Mouse (Mus musculus) naive thymus-derived CD4-positive, alpha-beta T cell, adult 2 months (primary cell): Measurements from ENCODE around the gene Zfp668.
"Not testable (repeated sequence)": the region's sequence is repeated elsewhere in the genome, so short reads cannot be mapped to it uniquely, and the experiment has no call there.

Source experiments
- DNase-seq: peaks from one replicate; pipeline ENCODE4 v3.0.0-alpha.2; 2011; ENCODE audit warnings: low read depth

Gene Zfp668

DNA sequence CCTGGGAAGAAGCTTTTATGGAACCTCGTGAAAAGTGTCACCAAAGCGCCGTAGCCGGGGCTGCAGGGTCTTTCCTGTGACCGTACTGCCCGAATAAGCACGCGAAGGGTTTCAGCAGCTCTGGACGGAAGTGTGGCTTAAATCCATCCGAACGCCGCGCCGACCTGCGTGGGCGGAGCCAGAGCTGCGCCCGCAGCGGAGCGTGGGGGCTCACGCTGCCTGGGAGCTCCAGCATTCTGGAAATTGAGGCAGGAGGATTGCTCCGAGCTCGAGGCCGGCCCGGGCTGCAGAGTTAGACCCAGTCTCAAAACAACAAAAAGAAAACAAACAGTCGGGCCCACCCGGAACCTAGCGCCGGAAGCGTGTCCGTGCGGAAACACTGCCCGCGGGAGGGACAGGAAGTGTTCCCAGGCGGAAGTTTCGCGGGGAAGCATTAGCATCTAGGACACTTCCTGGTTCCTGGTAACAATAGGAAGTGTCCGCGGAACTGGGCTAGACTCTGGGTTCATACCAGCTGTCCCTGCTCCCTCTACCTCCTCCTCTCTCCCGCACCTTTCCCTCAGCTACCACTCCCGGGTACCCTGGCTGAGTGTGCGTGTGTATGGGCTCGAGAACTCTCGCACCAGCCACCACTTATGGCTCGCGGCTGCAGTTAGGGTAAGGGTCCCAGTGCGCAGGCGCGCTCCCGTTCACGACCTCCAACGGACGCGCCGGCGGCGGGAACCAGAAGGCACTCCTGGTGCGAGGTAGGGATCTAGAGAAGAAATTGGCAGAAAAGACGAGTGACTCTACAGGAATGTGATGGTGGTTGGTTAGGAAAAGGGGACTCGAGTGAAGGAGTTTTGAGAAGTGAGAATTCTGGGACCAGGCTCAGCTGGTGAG is at the start of gene Zfp668:
Gene Zfp668 (minus strand): TSS at position 362 of the 882 bp plus-strand sequence.
- peak; percentile 92 for DNase-seq

DNA sequence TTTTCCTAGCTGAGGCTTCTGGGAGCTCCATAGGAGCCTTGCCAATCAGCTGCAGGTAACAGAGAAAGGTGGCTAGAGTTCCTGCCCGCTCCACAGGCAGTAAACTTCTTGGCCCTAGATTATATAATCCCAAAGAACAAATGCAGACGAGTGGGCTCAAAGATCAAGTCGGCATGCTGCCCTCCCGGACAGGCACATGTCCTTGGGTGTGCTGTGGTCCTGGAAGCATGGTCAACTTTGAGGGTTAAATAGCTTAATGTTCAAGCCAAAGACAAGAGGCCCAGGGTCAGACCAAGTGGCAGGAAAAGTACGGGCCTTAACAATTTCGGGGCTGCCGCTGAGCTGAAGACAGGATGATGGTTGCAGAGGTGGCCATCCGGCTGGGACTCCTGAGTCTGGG is 49.4 kb upstream of the Zfp668 start:
- no peak for DNase-seq

- DNase-seq: no peak
Observed at GRCm38 (mm10) chr7:127925252-127925651, 48.6 kb upstream of the Zfp668 start.

GRCm38 (mm10) chr7:127923714-127924113 is 47.1 kb upstream of the Zfp668 start:
- DNase-seq: no peak

DNA sequence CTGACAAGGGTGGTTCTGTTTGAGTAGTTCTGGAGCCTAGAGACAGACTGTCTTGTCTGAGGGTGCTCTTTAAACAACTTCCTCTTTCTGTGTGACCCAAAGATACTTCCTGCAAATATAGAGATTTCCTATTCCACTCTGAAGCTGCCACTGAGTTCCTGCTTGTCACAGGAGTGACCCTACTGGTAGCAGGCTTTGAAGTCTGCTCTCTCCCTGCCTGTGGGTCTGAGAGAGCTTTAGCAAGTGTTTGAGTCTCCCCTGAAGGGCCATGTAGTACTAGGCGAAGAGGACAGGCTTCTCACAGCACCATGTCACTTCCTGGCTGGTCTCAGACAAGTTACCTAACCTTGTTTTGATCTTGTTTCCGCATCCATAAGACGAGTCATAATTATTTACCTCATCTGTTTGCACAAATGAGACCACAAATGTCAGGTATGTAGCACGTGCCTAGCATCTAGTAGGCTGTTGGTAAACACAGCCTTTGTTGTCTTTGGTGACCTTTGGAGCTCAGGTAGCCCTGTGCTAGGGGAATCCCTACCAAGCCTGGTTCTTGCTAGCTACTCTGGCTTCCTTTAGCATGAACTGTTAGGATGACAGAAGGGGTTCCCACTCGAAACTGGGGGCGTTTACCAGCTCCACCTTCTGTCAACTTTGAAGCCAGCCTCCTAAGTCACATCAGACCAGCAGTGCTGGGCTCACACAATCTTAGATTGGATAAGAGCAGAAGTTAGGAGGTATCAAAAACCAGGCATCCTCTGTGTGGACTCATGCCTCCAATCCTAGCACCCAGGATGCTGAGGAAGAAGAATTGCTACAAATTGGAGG is 46.0 kb upstream of the Zfp668 start:
- peak; percentile 73 for DNase-seq

GRCm38 (mm10) chr7:127921516-127921915 is 44.9 kb upstream of the Zfp668 start:
- peak; percentile 38 for DNase-seq

DNA sequence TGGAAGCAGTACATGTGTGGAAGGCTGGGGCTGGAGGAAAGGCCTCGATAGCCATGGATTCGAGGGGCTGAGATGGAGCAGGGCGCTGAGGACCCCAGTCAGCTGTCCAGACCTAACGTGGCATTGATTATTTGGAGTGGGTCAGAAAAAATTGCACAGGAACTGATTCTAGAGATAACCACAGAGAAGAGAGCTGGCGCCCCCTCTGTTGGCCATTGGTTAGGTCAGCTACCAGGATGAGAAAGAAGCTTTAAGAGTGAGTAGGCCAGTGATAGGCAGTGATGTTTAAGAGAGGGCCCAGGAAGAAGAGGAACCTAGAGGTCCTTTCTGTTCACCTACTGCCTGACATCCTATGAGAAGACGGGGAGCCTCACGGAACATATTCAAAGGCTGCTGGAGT is 42.7 kb upstream of the Zfp668 start:
- DNase-seq: peak; percentile 42

DNA sequence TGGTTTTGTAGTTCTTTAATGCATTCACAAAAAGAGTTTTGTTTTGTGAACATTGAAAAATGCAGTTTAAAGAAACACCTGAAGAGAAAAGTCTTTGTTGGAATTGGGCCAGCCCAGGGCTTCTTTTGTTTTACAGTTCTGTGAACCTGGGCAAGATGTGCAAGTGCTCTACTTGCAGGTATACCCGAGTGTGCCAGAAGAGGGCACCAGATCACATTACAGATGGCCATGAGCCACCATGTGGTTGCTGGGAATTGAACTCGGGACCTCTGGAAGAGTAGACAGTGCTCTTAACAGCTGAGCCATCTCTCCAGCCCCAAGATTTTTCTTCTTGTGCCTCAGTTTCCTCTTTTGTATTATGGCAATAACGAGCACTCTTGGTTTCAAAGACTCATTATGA is 41.6 kb upstream of the Zfp668 start:
- peak; percentile 83 for DNase-seq

DNA sequence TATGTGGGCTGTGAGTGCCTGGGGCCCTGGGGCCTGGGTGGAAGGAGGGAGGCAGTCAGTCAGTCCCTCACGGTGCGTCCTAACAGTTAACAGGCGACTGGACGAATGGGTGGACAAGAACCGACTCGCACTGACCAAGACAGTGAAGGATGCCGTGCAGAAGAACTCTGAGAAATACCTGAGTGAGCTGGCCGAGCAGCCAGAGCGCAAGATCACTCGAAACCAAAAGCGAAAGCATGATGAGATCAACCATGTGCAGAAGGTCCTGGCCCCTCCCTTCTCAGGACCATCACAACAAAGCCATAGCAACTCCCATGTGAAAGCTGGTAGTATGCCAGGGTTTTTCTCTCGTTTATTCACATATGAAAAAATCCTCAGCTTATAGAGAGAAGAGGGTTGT is 38.7 kb upstream of the Zfp668 start:
- no peak for DNase-seq

- no peak for DNase-seq
Observed at GRCm38 (mm10) chr7:127912938-127913337, 36.3 kb upstream of the Zfp668 start.

DNA sequence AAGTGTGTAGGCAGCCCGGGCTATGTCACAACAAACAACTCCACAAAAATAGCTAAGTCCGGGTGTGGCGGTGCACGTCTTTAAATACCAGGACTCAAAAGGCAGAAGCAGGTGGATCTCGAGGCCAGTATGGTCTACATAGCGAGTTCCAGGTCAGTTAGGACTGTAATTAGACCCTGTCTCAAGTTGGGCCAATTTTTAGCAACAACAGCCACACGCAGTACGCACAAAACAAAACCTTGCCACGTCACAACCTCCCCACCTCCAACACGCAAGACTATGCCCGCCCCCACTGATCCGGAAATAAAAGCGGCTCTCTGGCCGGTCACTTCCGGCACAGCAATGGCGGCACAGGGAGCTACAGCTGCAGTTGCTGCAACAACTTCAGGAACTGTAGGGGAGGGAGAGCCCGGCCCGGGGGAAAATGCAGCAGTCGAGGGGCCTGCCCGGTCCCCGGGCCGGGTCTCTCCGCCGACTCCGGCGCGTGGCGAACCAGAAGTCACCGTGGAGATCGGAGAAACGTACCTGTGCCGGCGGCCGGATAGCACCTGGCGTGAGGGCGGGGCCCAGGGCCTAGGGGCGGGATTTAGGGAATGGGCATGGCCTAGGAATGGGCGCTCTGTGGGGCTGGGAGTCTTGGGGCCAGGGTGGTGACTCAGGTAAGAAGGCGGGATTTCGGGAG is 35.7 kb upstream of the Zfp668 start, which contains the start of gene Kat8:
Gene Kat8 (plus strand): TSS at position 327 of the 682 bp plus-strand sequence.
- peak; percentile 93 for DNase-seq

GRCm38 (mm10) chr7:127908656-127909055 is 32.0 kb upstream of the Zfp668 start:
- no peak for DNase-seq

DNA sequence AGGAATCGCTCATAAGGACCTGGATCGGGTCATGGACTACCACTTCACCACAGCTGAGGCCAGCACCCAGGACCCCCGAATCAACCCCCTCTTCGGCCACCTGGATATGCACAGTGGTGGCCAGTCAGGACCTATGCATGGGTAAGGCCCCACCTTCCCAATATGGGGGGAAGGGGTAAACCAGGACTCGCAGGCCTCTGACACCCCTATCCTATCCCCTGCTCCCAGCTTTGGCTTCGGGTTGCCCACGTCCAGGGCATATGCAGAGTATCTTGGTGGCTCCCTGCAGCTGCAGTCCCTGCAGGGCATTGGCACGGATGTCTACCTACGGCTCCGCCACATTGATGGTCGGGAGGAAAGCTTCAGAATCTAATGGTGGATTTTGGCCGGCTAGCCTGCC is 31.3 kb upstream of the Zfp668 start:
- no peak for DNase-seq

DNA sequence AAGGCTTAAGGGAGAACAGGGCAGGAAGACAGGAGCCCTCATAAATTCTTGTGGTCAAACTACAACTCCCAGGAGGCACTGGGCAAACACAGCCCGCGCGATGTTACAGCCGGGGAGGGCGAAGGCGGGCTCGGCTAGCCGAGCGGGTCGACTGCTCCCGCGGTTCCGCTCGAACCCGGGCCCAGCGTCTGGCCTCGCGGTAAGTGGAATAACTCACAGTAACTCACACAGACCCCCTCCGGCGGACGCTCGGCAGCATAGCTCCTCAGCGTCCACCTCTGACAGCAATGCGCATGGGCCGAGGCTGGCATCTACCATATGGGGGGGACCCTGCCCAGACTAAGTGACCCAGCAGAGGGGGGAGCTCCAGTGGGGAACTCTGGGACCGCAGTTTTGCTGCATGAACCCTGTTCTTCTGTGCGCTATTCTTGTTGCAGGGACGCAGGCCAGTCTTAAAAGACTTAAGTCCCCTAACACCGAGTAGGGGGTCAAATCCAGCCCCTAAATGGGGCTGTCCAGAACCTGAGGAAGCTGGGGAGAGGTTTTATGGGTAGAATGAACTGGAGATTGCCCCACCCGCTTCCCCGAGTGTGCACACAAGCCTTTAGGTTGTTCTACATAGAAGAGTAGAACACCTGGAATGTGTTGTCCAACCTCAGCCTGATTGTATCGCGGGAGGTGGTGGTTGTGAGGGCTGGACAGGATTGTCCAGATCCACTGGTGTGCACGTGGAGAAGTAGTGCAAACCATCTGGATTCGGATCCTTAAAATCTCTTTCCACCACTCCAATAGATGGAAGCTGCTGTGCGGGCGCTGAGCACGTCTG is 27.6 kb upstream of the Zfp668 start, which contains the start of gene Bckdk:
Gene Bckdk (plus strand): TSS at position 112 of the 826 bp plus-strand sequence.
- DNase-seq: peak; percentile 72

- DNase-seq: no peak
Observed at GRCm38 (mm10) chr7:127901772-127902171, 25.1 kb upstream of the Zfp668 start.

DNA sequence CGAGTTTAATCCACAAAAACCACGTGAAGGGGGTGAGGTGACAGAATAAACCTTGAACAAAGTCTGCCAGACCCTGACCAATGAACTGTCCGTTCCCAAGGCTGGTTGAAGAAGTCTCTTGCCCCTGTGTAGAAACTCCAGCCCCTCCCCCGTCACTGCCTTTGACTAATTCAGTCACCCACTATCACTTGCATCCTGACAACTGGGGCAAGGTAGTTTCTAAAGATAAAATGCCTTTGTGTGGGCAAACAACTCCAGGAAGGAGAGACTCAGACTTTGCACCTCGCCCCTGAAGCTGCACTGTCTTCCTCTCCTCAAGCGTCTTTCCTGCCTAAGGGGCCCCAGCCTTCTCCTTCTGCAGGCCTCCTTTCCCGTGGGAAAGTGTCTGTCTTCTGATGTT is 23.4 kb upstream of the Zfp668 start:
- DNase-seq: no peak

- peak; percentile 68 for DNase-seq
Observed at GRCm38 (mm10) chr7:127898179-127898956, 21.7 kb upstream of the Zfp668 start.

- no peak for DNase-seq
Observed at GRCm38 (mm10) chr7:127897542-127897941, 20.9 kb upstream of the Zfp668 start.

GRCm38 (mm10) chr7:127896384-127896783 is 19.8 kb upstream of the Zfp668 start:
- DNase-seq: peak; percentile 81

DNA sequence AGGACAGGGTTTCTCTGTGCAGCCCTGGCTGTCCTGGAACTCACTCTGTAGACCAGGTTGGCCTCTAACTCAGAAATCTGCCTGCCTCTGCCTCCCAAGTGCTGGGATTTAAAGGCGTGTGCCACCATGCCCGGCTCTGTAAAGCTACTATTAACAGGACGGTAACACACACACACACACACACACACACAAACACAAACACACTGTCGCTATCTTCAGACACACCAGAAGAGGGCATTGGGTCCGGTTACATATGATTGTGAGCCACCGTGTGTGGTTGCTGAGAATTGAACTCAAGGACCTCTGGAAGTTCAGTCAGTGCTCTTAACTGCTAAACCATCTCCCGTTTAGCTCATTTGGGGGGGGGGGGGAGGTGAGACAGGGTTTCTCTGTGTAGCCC is 19.3 kb upstream of the Zfp668 start:
- not testable (repeated sequence) for DNase-seq
